Mouse (Mus musculus) adrenal gland (tissue): ENCODE data around the gene Tmem217.

Experiments
- intact Hi-C: fragments of 180-260 bp; cut with DNase I; formaldehyde crosslinking; loops from one replicate; pipeline ENCODE4 v1.15.1; 2025
- long read RNA-seq, 2 experiments: library from polyadenylated mRNA; unstranded; transcript quantifications; one replicate each; pipeline ENCODE4 v2.0.0; 2020; ENCODE audit warnings: borderline replicate concordance in 1 of 2; ENCODE audit not compliant: insufficient replicate concordance in 1 of 2

Tmem217 gene
- long read RNA-seq, experiment 1: 0 reads
- long read RNA-seq, experiment 2: 0 reads

- intact Hi-C loops: no loop called here
Measured at GRCm38 (mm10) chr17:29552162-29552732, at the start of gene Tmem217. Gene Tmem217 (minus strand): TSS chr17:29552385.

DNA sequence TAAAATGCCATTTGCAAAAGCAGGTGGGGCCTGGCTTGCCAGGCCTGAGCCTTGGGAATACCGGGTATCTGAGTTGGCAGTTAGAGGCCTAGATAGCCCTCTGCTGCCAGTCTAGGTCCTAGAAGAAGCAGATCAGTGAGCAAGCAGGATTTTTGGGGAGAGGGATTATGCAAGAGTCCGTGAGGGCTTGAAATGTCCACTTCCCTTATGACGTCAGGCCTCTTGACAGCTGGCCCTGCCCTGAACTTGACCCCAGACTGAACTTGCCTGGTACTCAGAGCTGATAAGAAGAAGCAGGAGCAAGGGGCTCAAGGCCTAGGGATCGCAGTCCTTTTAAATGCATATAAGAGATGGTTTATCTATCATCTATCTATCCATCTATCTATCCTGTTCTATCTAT lies 49.2 kb upstream of the Tmem217 start:
- intact Hi-C loops: loop anchor here (10.0 kb wide), 2 partner anchors 173 to 283 kb away; no protein-coding TSS in a partner anchor

DNA sequence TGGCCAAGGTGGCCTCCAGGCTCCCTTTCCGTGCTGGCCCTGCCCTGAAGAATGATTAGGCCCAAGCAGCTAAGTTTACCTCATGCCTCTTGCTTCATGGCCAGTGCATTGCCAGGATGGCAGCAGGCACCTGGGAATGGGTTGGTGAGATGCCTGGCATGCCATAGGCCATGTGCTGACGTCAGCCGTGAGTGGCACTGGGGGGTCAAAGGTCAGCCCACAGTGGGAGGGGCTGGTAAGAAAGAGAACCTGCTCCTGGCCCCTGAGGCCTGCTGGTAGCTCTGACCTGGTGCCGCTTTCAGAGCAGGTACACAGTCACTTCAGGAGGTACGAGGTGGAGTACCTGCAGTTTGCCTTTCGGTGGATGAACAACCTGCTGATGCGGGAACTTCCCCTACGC lies 47.4 kb upstream of the Tmem217 start:
- intact Hi-C loops: no loop called here

- intact Hi-C loops: no loop called here
Measured at GRCm38 (mm10) chr17:29599051-29599450, 46.9 kb upstream of the Tmem217 start.

GRCm38 (mm10) chr17:29596771-29597132 lies 44.6 kb upstream of the Tmem217 start:
- intact Hi-C loops: no loop called here

DNA sequence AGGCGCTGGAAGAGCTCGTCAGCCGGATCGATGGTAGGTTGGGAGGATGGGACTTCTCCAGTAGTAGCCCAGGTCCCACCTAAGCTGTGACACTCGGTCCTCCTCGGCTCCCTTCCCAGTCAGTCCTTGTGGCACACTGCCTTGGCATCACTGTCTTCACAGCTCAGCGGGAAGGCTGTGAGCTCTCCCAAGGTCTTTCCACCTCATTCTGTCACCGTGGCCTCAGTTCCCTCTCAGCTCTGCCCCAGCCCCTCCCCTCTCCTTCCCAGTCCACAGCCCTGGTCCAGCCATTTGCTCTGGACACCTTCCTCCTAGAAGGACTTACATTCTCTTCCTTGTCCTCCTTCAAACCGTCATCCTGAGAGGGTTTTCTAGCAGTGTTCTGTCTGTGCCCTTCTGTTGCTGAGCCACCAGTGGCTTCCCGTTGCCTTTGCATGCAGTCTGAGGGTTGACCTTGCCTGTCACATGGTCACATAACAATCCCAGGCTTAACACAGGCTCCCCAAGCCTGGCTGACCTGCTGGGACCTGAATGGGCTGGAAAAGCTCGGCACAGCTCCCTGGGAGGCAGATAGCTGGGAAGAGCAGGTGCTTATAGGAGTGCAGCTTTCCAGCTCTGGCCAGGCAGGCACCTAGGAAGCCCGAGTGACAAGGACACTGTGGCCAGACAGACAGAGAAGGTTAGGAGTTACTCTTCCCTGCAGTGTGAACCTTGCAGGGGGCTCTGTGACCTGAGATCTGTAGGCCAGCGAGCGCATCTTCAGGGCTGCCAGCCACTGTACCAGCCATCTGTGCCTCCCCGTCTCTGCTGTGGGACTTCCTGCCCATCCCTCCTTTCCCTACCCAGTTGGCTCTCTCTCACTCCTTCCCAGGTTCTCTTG lies 43.9 kb upstream of the Tmem217 start:
- intact Hi-C loops: no loop called here

GRCm38 (mm10) chr17:29589221-29589898 lies 37.2 kb upstream of the Tmem217 start:
- intact Hi-C loops: no loop called here

DNA sequence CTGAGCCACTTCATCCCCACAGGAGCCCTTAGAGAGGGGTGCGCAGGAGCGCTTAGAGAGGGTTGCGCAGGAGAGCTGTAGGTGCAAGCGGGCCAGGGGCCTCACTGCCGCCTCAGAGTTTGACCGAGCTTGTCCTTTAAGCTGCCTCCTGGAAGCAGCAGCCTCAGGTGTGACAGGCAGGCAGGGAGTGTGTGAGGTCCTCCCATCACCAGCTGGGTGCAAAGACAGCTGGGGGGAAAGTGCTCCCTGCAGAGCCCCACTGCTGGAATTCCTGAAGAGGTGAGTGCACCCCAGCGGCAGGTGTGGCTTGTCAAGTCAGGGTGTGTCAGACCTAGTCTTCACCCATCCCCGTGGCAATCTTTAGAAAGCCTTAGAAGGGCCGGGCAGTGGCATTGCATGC lies 34.7 kb upstream of the Tmem217 start:
- intact Hi-C loops: no loop called here

GRCm38 (mm10) chr17:29585446-29585845 lies 33.3 kb upstream of the Tmem217 start:
- intact Hi-C loops: no loop called here

DNA sequence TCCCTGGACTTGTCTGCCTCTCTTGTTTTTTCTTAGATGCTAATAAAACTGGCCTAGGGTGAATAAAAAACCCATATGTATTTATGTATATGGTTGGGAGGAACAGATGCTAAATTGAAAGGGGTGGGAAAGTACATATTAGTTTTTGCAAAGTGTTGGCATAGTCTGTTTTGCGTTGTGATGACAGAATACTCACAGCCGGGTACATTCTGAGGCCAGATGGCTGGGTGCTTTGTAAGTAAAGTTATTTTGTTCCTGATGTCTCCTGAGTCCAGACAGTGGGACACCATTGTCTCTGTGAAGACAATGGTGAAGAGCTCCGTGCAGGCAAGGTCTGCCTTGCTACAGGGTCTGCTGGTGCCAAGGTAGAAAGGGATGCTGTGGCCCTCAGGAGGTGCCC lies 32.6 kb upstream of the Tmem217 start:
- intact Hi-C loops: no loop called here

DNA sequence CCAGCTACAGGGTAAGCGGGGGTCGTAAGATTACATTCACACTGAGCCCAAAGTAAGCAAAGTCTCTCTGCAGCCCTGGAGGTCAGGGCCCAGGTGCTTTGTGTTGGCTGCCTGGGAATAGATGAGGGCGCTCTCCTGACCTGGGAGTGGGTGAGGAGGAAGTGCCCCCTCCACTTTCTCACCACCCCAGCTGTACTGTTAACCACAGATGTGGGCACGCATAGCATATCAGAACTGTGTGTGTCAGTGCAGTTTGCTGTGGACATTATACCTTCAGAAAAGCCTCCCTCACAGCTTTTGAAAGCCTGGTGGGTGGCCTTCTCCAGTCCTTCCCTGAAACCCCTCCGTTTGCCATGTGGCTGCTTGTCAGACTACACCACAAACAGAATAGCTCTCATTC lies 32.1 kb upstream of the Tmem217 start:
- intact Hi-C loops: no loop called here

DNA sequence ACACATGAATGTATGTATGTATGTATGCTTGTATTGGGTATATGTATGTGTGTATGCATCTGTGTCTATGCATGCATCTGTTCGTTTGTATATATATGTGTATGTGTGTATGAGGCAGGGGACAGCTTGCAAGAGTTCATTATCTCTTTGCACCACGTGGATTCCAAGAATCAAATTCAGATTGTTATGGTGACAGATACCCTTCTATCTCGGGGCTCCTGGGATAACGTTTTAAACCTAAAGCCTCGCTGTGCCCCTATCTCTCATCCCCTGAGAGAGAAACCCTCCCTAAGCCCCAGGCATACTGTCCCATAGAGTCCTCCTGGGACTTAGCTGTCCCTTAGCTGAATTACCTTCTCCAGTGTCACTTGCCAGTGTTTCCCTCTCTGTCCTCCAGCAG lies 31.4 kb upstream of the Tmem217 start:
- intact Hi-C loops: no loop called here

- intact Hi-C loops: no loop called here
Measured at GRCm38 (mm10) chr17:29579579-29580126, 27.5 kb upstream of the Tmem217 start.

GRCm38 (mm10) chr17:29569831-29570230 lies 17.6 kb upstream of the Tmem217 start:
- intact Hi-C loops: no loop called here

GRCm38 (mm10) chr17:29568435-29568834 lies 16.2 kb upstream of the Tmem217 start:
- intact Hi-C loops: no loop called here

DNA sequence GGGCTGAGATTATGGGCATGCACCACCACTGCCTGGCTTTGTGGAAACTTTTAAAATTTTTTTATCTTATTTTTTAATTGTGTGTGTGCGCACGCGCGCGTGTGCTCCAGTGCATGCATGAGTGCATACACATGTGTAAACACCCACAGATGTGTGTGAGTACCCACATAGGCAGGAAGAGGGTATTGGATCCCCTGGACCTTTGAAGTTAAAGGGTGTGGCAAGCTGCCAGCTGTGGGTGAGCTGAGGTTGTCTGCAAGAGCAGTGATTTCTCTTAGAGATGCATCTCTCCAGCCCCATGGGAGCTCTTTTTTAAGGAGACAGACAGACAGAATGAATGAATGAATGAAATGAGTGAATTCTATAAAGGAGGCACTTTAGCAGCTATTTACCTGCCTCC lies 13.3 kb upstream of the Tmem217 start:
- intact Hi-C loops: no loop called here

- intact Hi-C loops: no loop called here
Measured at GRCm38 (mm10) chr17:29558476-29558875, 6.3 kb upstream of the Tmem217 start.

DNA sequence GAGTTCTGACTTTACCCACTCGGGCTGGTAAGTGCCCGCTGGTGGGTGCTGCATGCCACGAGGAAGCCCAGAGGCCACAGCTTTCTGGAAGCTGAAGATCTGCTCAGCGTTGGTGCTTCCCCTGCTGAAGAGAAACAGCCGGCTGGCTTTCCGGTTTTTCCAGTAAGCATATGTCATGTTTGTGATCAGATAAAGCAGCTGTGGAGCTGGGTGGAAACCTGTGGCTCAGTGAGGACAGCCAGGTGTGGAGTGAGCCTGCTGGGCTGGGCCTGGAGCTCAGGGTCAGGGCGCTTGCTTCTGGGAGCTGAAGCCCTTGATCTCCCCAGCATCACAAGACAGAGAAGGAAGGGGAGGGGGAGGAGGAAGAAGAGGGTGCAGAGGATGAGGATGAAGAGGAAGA lies 4.7 kb upstream of the Tmem217 start:
- intact Hi-C loops: no loop called here

DNA sequence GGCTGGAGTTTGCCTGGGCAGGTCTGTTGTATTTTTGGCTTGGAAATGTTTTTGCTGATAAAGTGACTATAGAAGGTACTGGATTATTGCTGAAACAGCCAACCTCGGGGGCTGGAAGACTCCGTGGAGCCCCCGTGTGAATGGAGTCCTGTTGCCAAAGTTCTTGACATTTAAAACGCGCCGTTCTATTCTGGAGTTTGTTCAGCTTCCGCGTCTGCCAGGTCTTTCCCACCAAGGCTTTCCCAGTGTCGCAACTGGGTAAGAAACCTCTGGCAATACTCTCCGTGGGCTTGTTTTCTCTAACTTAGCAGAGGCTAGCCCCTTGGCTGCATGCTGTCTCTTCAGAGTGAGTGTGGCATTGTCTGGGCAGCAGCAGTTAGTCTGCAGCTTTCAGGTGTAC lies 4.3 kb upstream of the Tmem217 start:
- intact Hi-C loops: no loop called here

- intact Hi-C loops: no loop called here
Measured at GRCm38 (mm10) chr17:29554176-29554575, 2.0 kb upstream of the Tmem217 start.

DNA sequence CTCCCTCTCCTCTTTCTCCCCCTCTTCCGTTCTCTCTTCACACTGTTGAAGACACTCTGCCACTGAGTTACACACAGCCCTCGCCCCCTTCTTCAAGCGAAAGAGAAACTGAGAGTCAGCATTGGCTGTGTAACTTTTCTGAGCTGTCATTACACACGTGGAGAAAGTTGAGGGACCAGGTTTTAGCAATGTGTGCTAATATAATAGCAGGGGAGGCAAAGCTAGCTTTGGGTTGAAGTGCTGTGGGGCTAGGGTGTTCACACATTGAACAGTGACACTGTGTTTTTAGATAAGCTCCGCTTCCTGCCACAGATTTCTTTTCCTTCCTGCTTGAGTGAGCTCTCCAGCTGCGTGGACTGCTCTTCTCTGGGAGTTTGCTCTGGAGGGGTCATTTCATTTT lies 1.2 kb downstream of the Tmem217 start:
- intact Hi-C loops: no loop called here
